Mouse (Mus musculus): ENCODE results near the gene Eif3l. TPM values are rescaled to one million over a fixed set of nuclear protein-coding genes. Genes with fewer than 3 reads are reported as not detected.
A peak's percentile ranks its signal among the peaks of the same experiment; 100 is the strongest.

Eif3l gene
- polyA plus RNA-seq, 1 experiment from 2014 or later = 209 TPM

DNA sequence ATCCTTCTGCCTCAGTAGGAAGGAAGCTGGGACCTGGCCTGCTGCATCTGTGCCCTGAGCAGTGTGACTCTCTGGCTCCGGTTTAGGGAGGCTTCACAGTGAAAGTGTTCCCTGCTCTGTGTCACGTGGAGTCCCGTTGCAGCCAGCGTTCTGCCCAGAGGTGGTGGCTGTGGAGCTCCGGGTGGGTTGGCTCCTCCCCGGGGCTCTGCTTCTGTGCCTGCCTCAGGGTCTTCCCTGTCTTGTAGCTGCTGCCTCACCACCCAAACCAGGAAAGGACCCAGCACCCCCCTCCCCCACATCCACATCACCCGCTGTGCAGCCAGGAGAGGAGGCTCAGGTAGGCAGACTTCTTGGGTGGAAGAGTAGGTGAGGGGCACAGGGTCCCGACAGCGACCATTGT is 44.5 kb downstream of the Eif3l start:
- 90% methylated on average over 9 of the region's 9 CpGs for WGBS
- H3K36me3 ChIP-seq (replicated peaks) = peaks cover 47% of the 10 kb centered on the region
- H3K9ac ChIP-seq = no peak overlapping the region

DNA sequence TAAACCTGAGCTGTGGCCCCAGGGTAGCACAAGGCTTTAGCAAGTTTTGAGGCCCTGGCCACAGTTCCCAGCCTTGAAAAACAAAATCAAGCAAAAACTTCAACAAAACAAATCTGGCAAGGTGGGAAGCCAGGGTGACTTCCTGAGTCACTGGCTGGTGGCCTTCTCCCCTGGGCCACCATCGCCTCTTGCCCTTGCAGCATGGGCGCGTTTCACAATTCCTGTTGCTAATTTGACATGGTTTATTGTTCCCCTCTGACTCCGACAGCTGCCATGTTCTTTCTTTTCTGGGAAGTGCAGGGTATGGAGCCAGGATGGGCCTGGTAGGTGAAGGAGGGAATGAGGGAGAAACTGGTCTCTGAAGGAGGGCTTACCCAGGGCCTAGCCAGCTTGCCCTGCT is 47.1 kb downstream of the Eif3l start:
- no peaks in the 10 kb centered on the region for H3K27me3 ChIP-seq
- H3K36me3 ChIP-seq (replicated peaks) = peaks cover 53% of the 10 kb centered on the region
- no peak overlapping the region for H3K9ac ChIP-seq
- H3K4me1 ChIP-seq = no peaks in the 10 kb centered on the region
- no peaks in the 10 kb centered on the region for H3K9me3 ChIP-seq
- 86% methylated on average over 4 of the region's 4 CpGs for WGBS
- H3K4me2 ChIP-seq = no peak overlapping the region
- no peak overlapping the region for H3K4me3 ChIP-seq (replicated peaks)
- ATAC-seq (ENCODE audit: low FRiP score) = no peak
- H3K27ac ChIP-seq = no peak overlapping the region

More for the DNA sequence above, 44.5 kb downstream of the Eif3l start:
- ATAC-seq (ENCODE audit: low FRiP score) = no peak
- Histone ChIP-seq H3K27me3 (no peaks in the 10 kb centered on the region), H3K27ac (no peak overlapping the region), H3K4me3 (replicated peaks) (no peak overlapping the region), H3K4me1 (no peaks in the 10 kb centered on the region), H3K9me3 (no peaks in the 10 kb centered on the region), H3K4me2 (no peak overlapping the region)

DNA sequence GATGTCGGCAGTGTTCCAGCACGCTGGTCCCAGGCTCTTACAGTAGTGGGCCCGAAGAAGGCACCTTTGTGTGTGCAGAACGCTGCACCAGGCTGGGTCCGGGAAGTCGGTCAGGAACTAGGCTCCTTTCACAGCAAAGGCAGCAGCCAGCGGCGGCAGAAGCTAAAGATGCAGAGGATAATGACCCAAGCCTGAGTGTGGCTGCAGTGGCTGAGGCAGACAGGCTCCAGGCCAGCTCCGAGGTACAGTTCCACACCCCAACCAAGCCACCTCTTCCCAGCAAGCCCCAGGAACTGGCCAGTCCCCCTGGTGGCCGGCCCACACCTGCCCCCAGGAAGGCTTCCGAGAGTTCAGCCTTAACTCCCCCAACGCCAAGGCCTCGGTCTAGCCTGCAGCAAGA is 47.6 kb downstream of the Eif3l start:
- Histone ChIP-seq H3K4me2 (no peak overlapping the region), H3K4me3 (replicated peaks) (no peak overlapping the region), H3K9me3 (no peaks in the 10 kb centered on the region), H3K4me1 (no peaks in the 10 kb centered on the region), H3K9ac (no peak overlapping the region), H3K27ac (no peak overlapping the region), H3K36me3 (replicated peaks) (peaks cover 53% of the 10 kb centered on the region), H3K27me3 (no peaks in the 10 kb centered on the region)
- WGBS = 89% methylated on average over 13 of the region's 13 CpGs
- no peak for ATAC-seq (ENCODE audit: low FRiP score)

DNA sequence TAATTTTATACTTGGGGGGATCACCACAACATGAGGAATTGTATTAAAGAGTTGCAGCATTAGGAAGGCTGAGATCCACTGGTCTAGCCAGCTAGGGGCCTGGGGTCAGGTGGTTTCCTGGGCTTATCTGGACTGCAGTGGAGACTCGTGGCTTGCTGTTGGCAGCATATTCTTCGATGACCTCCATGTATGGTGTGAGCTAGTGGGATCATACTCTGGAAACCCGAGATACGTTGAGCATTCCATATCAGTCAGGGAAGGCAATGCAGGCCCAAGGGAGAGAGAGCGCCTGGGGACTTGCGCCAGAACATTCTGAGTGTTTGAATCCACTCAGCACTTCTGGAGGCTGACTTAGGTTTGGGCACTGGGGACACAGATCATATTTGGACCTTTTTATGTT is 48.8 kb downstream of the Eif3l start:
- no peak for ATAC-seq (ENCODE audit: low FRiP score)
- H3K4me2 ChIP-seq = no peak overlapping the region
- no peak overlapping the region for H3K27ac ChIP-seq
- H3K27me3 ChIP-seq = no peaks in the 10 kb centered on the region
- no peak overlapping the region for H3K4me3 ChIP-seq (replicated peaks)
- 87% methylated on average over 6 of the region's 6 CpGs for WGBS
- H3K4me1 ChIP-seq = no peaks in the 10 kb centered on the region
- no peaks in the 10 kb centered on the region for H3K9me3 ChIP-seq
- H3K9ac ChIP-seq = no peak overlapping the region
- peaks cover 54% of the 10 kb centered on the region for H3K36me3 ChIP-seq (replicated peaks)

DNA sequence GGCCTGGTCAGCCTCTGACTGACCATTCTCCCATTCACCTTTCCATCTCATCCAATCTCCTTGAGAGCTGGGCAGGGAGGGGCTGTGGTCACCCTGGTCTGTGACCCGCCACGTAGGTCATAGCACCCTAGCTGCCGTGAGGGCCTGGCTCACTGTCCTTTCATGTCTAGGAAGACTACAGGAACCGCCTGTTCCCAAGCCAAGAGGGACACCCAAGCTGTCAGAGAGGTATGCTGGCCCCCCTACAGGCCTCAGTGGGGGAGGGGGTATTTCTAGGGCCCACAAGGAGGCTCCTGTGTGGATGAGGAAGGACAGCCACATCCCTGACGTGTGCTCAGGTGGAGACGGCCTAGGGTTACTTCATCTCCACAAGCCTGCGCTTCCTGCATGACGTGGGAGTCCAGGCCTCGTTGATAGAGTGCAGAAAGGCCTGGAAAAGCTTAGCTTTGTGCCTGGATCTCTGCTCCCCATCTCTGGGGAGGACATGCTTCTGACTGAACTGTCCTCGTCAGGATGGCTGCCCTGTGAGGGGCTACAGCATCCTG is 49.4 kb downstream of the Eif3l start:
- Histone ChIP-seq H3K4me2 (no peak overlapping the region), H3K9me3 (no peaks in the 10 kb centered on the region), H3K36me3 (replicated peaks) (peaks cover 57% of the 10 kb centered on the region), H3K27ac (no peak overlapping the region), H3K4me3 (replicated peaks) (no peak overlapping the region), H3K27me3 (no peaks in the 10 kb centered on the region), H3K4me1 (no peaks in the 10 kb centered on the region), H3K9ac (no peak overlapping the region)
- no peak for ATAC-seq (ENCODE audit: low FRiP score)
- 82% methylated on average over 10 of the region's 10 CpGs for WGBS

DNA sequence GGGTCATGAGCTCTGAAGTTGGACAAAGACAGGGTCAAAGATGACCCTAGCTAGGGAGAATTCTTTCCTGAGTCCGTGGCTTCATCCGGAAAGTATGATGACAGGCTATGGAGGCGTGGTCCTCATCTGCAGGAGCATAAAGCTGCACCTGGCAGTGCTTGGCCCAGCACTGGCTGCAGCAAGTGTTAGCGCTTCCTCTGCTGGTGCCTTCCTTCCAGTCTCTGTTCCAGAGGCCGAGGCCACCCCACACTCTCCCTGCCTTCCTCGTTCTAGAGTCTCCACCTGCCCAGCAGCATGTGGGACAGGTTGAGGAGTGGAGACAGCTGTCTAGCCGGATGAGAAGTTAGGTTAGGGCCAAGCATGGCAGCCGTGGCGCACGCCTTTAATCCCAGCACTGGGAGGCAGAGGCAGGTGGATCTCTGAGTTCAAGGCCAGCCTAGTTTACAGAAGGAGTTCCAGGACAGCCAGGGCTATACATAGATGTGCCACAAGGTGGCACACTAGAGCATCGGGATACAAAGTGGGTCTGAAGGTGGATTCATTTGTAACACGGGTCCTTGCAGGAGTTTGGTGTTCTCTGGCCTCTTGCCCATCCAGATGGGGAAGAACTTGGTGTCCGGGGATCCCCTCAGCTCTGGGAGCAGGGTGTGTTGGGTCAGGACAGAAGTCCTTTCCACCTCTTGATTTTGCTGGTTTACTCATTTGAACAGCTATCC is 51.4 kb downstream of the Eif3l start:
- ATAC-seq (ENCODE audit: low FRiP score) = 0 out of 2 replicates have a peak, but pooled peaks have one; percentile 3
- H3K9ac ChIP-seq = no peak overlapping the region
- WGBS = 85% methylated on average over 13 of the region's 13 CpGs
- H3K36me3 ChIP-seq (replicated peaks) = peaks cover 76% of the 10 kb centered on the region
- no peaks in the 10 kb centered on the region for H3K27me3 ChIP-seq
- no peaks in the 10 kb centered on the region for H3K9me3 ChIP-seq
- H3K4me1 ChIP-seq = no peaks in the 10 kb centered on the region
- H3K4me2 ChIP-seq = no peak overlapping the region
- no peak overlapping the region for H3K4me3 ChIP-seq (replicated peaks)
- H3K27ac ChIP-seq = no peak overlapping the region

DNA sequence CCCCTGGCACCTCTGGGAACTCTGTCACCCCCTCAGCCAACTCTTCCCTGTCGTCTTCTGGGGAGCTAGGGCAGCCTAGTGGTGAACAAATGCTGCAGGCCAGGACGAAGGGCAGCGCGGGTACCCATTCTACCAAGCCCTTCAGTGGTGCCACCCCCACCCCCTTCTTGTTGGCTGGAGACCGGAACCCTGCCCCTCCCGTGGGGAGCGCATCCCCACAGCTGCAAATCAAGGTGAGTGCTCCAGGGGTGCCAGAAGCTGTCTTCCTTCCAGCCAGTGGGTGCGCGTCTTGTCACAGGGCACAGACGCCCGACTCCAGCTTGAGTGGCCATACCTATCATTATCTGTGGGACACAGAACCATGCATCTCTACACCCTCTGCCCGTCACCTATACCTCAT is 52.1 kb downstream of the Eif3l start:
- peaks cover 83% of the 10 kb centered on the region for H3K36me3 ChIP-seq (replicated peaks)
- no peak for ATAC-seq (ENCODE audit: low FRiP score)
- H3K4me2 ChIP-seq = no peak overlapping the region
- no peaks in the 10 kb centered on the region for H3K9me3 ChIP-seq
- H3K4me1 ChIP-seq = no peaks in the 10 kb centered on the region
- 93% methylated on average over 12 of the region's 12 CpGs for WGBS
- no peak overlapping the region for H3K27ac ChIP-seq
- no peaks in the 10 kb centered on the region for H3K27me3 ChIP-seq
- no peak overlapping the region for H3K9ac ChIP-seq
- H3K4me3 ChIP-seq (replicated peaks) = no peak overlapping the region

DNA sequence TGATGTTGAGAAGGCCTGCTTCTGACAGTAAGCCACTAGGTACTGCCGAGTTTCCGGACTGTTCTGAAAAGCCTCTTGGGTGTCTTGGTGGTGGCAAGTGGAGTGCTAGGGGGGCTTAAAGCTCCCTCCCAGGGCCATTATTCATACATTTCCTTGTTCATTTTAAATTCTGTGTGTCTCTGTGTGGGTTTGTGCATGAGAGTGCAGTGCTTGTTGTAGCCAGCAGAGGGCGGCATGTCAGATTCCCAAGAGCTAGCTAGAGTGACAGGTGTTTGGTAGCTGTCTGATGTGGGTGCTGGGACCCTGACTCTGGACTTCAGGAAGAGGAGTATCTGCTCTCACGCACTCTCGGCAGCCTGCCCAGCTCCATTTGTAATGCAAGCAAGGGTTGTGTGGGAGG is 53.2 kb downstream of the Eif3l start:
- WGBS = 93% methylated on average over 5 of the region's 5 CpGs
- Histone ChIP-seq H3K36me3 (replicated peaks) (peaks cover 83% of the 10 kb centered on the region), H3K9ac (no peak overlapping the region), H3K9me3 (no peaks in the 10 kb centered on the region), H3K4me2 (no peak overlapping the region), H3K27me3 (no peaks in the 10 kb centered on the region), H3K4me3 (replicated peaks) (no peak overlapping the region), H3K4me1 (no peaks in the 10 kb centered on the region), H3K27ac (no peak overlapping the region)
- no peak for ATAC-seq (ENCODE audit: low FRiP score)

DNA sequence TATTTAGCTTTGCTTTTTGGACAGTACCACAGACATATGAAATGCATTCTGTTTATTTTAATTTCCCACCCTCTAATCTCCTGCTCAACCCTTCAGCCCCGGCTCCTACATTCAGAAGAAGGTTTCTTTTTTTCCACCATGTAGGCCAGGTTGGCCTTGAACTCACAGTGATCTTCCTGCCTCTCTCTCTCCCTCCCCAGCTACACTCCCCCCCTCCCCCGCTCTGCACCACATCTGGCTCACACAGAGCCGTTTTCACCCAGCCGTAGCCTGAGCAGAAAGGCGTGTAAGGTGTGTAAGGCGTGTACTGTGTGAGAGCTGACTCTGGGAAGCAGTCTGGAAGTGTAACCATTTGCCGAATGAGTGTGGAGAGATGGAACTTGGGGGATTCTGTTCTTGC is 54.3 kb downstream of the Eif3l start:
- Histone ChIP-seq H3K36me3 (replicated peaks) (peaks cover 85% of the 10 kb centered on the region), H3K27me3 (no peaks in the 10 kb centered on the region), H3K4me3 (replicated peaks) (no peak overlapping the region), H3K4me2 (no peak overlapping the region), H3K9me3 (no peaks in the 10 kb centered on the region), H3K27ac (no peak overlapping the region), H3K4me1 (no peaks in the 10 kb centered on the region), H3K9ac (no peak overlapping the region)
- ATAC-seq (ENCODE audit: low FRiP score) = no peak
- WGBS = 86% methylated on average over 7 of the region's 7 CpGs

DNA sequence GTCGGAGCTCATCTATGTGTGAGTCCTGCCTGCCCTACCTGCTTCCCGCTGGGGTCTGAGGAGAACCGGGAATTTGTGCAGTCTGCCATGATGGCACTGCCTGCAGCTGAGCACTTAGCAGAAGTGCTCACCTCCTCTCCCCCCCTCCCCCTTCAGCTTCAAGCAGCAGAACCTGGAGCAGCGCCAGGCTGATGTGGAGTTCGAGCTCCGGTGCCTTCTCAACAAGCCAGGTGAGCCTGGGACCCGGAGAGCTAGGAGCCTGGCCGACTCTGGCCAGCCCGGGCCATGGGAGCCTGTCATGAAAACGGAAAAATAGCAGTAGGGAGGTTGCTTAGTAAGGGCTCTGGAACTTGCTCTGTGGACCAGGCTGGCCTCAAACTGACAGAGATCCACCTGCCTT is 55.8 kb downstream of the Eif3l start:
- H3K9ac ChIP-seq = no peak overlapping the region
- H3K4me3 ChIP-seq (replicated peaks) = no peak overlapping the region
- no peaks in the 10 kb centered on the region for H3K27me3 ChIP-seq
- no peak overlapping the region for H3K4me2 ChIP-seq
- H3K36me3 ChIP-seq (replicated peaks) = peaks cover 74% of the 10 kb centered on the region
- H3K4me1 ChIP-seq = no peaks in the 10 kb centered on the region
- 89% methylated on average over 10 of the region's 10 CpGs for WGBS
- no peak for ATAC-seq (ENCODE audit: low FRiP score)
- H3K27ac ChIP-seq = no peak overlapping the region
- no peaks in the 10 kb centered on the region for H3K9me3 ChIP-seq

DNA sequence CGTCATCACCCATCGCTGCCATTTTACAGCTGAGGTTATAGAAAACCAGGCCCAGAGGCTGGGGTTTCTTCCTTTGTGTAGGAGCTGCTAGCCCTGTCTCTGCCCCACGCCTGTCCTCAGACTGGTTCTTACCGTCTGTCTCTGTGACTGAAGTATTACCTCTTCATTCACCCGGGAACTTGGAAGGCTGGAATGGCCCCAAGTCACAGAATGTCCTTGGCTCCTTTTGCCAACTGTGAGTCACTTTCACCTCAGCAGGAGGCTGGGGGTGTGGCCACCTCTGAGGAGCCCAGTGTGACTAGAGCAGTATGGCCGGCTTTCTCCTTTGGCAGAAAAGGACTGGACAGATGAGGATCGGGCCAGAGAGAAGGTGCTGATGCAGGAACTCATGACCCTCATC is 56.5 kb downstream of the Eif3l start:
- no peaks in the 10 kb centered on the region for H3K9me3 ChIP-seq

DNA sequence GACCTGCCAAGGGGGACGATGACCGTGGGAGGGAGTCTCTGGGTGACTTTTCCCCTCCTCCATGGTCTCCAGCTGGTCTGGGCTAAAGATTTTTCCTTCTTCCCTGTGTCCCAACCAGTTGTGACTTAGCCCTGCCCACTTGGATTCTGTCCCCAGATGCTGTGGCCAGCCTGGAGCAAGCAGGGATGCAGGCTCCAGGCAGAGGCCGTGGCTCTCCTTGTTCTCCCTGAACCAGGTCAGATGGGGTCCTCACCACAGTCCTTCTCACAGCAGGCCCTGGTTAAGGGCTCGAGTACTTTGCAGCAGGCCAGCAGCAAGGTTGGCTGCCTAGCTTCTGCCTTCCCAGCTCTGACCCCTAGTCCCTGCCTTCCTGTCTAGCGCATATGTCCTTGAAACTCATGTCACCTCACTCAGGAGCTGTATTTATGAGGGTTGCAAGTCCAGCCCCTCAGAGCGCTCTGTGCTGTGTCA is 58.2 kb downstream of the Eif3l start:
- ATAC-seq (ENCODE audit: low FRiP score) = no peak
- no peaks in the 10 kb centered on the region for H3K27me3 ChIP-seq
- H3K9me3 ChIP-seq = no peaks in the 10 kb centered on the region
- no peak overlapping the region for H3K4me3 ChIP-seq (replicated peaks)
- H3K36me3 ChIP-seq (replicated peaks) = peaks cover 54% of the 10 kb centered on the region
- H3K4me1 ChIP-seq = no peaks in the 10 kb centered on the region
- no peak overlapping the region for H3K27ac ChIP-seq
- no peak overlapping the region for H3K4me2 ChIP-seq
- 87% methylated on average over 6 of the region's 6 CpGs for WGBS
- no peak overlapping the region for H3K9ac ChIP-seq

More for the DNA sequence above, 56.5 kb downstream of the Eif3l start:
- Histone ChIP-seq H3K4me3 (replicated peaks) (no peak overlapping the region), H3K36me3 (replicated peaks) (peaks cover 69% of the 10 kb centered on the region), H3K9ac (no peak overlapping the region), H3K4me2 (no peak overlapping the region), H3K4me1 (no peaks in the 10 kb centered on the region), H3K27me3 (no peaks in the 10 kb centered on the region), H3K27ac (no peak overlapping the region)
- ATAC-seq (ENCODE audit: low FRiP score) = no peak
- 73% methylated on average over 7 of the region's 7 CpGs for WGBS
